Mouse (Mus musculus) lung, embryonic 14.5 days (tissue): ENCODE data around the gene Gm49322. TPM values are rescaled to one million over a fixed set of nuclear protein-coding genes. Genes with fewer than 3 reads are reported as not detected.

Experiments
- ATAC-seq: fragments of 200-750 bp; cut with Nextera tagmentation; 2 replicates; pipeline ENCODE4 v1.8.0; 2017; ENCODE audit warnings: mild to moderate bottlenecking, moderate TSS enrichment, moderate library complexity; ENCODE audit not compliant: insufficient read depth
- DNase-seq: peaks from one replicate; pipeline ENCODE4 v3.0.0-alpha.2; 2015
- H3K27ac ChIP-seq: fragments of 300-500 bp; sonication (generic); 2 replicates; pipeline ENCODE4 v1.5.1; 2014; ENCODE audit warnings: low read depth, mild to moderate bottlenecking, moderate library complexity
- H3K27me3 ChIP-seq: fragments of 300-500 bp; sonication (generic); 2 replicates; pipeline ENCODE4 v1.6.1; 2014; ENCODE audit warnings: low read length, control low read depth; ENCODE audit not compliant: insufficient read depth
- H3K36me3 ChIP-seq: fragments of 300-500 bp; sonication (generic); 2 replicates; pipeline ENCODE4 v1.6.1; 2014; ENCODE audit warnings: control low read depth; ENCODE audit not compliant: insufficient read depth
- H3K4me1 ChIP-seq: fragments of 300-500 bp; sonication (generic); 2 replicates; pipeline ENCODE4 v1.6.1; 2014; ENCODE audit warnings: antibody characterized with exemption, control low read depth; ENCODE audit not compliant: insufficient read depth
- H3K4me2 ChIP-seq: fragments of 300-500 bp; sonication (generic); 2 replicates; pipeline ENCODE4 v1.6.1; 2014; ENCODE audit warnings: mild to moderate bottlenecking
- H3K4me3 ChIP-seq: fragments of 300-500 bp; sonication (generic); 2 replicates; pipeline ENCODE4 v1.5.1; 2014; ENCODE audit warnings: low read depth, low read length
- H3K9ac ChIP-seq: fragments of 300-500 bp; sonication (generic); 2 replicates; pipeline ENCODE4 v1.6.1; 2014
- H3K9me3 ChIP-seq: fragments of 300-500 bp; sonication (generic); 2 replicates; pipeline ENCODE4 v1.6.1; 2016; ENCODE audit warnings: low read depth, low read length, control low read depth
- CTCF ChIP-seq: IDR thresholded peaks from 2 replicates; pipeline ENCODE4 v1.5.1; 2016; ENCODE audit warnings: antibody characterized with exemption, low read depth
- WGBS: fragments of 180-500 bp; shearing (Covaris S2); extraction: QIAGEN DNeasy Blood & Tissue Kit; methylation state at CpG from one replicate; pipeline ENCODE4 v1.1.7; 2014; 5-methylcytosine and 5-hydroxymethylcytosine counted together
- microRNA-seq: library from miRNA; unstranded; fragments of <30 nt; microRNA quantifications from one replicate; pipeline ENCODE4, GENCODE M21; 2016; ENCODE audit warnings: borderline number of aligned reads
- polyA plus RNA-seq: library from polyadenylated mRNA; unstranded; fragments of >200 nt; fragmentation: Nextera tagmentation; extraction: Ambion mirVana; gene quantifications from 2 replicates; pipeline ENCODE4 v1.2.1, GENCODE M21; 2014

The Gm49322 gene
- polyA plus RNA-seq, 1 experiment from 2014 or later = 3.1 TPM

DNA sequence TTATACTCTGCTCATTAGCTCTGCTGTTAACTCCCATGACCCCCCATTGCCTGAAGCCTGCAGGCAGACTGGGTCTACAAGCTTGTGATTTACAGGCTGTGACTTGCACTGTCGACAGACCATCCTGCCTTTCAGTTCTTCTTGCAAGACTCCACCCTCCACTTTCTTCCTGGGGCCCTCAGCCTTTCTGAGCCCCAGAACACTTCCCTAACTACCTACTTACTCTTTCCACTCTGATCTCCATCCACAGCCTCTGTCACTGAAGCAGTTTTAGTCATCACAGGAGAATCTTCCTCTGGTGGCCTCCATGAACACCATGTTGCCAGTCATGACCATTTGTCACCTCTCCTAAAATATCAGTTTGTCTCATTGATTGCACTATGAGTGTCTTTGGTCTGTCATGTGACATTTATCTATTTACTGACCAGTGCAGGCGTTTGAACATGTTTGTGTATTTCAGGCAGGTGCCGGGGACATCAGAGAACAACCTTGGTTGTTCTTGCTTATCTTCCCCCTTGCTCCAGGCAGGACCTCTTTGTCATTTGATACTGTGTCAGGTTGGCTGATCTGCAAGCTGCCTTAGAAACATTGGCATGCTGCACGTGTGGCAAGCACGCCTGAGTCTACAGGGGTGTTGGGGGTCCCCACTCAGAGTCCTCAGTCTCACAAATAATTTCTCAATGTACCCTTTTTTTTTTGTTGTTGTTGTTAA is 57.8 kb downstream of the Gm49322 start:
- no peak for DNase-seq
- no peak overlapping the region for H3K4me2 ChIP-seq
- no peaks in the 10 kb centered on the region for H3K9me3 ChIP-seq
- ATAC-seq = no peak
- H3K4me1 ChIP-seq = peaks cover 19% of the 10 kb centered on the region
- peak overlapping the region; percentile 83; the same call in 1 of the 2 replicates for H3K27ac ChIP-seq
- WGBS = 16% methylated on average over 5 of the region's 5 CpGs
- no peak overlapping the region for H3K4me3 ChIP-seq
- H3K36me3 ChIP-seq = peaks cover 35% of the 10 kb centered on the region
- no peak overlapping the region for H3K9ac ChIP-seq
- TF ChIP-seq CTCF = no peak
- H3K27me3 ChIP-seq = no peaks in the 10 kb centered on the region

DNA sequence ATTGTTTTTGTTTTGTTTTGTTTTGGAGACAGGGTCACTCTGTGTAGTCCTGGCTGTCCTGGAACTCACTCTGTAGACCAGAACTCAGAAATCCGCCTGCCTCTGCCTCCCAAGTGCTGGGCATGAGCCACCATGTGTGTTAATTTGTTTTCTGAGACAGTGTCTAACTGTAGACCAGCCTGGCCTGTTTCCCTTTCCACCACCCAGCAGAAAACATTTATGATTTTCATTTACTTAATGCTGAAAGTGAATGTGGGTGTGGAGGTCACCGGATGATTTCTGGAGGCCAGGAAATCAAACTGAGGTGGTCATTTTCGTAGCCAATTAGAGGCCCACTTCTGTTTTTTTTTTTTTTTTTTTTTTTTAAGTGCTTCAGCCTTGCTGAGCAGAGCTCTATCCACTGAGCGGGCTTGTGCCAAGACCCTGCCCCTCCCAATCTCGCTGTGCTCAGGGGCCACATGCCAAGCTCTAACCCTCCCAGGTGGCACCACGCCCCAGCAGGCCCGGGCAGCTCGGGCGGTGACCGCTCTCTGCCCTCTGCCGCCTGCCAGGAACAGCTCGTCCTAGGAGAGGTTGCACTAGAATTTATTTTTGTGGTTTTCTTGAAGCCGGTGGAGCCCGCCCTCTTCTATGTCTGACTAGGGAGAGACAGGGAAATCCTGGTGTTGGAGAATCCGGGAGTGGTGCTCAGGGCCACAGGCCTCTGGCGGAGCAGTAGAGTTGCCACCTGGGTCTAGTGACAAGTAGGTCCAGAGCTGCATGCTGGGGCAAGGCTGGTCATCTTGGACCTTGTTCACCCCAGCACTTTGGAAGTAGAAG is 58.6 kb downstream of the Gm49322 start:
- Histone ChIP-seq H3K27ac (peak overlapping the region; percentile 83), H3K4me1 (peaks cover 19% of the 10 kb centered on the region), H3K9me3 (no peaks in the 10 kb centered on the region), H3K4me2 (peak overlapping the region; percentile 51), H3K36me3 (peaks cover 43% of the 10 kb centered on the region), H3K9ac (peak overlapping the region; percentile 32), H3K4me3 (peak overlapping the region; percentile 3; the same call in 1 of the 2 replicates), H3K27me3 (no peaks in the 10 kb centered on the region)
- 18% methylated on average over 16 of the region's 16 CpGs for WGBS
- ATAC-seq (peak; percentile 59), DNase-seq (peak; percentile 67)
- no peak for TF ChIP-seq CTCF

DNA sequence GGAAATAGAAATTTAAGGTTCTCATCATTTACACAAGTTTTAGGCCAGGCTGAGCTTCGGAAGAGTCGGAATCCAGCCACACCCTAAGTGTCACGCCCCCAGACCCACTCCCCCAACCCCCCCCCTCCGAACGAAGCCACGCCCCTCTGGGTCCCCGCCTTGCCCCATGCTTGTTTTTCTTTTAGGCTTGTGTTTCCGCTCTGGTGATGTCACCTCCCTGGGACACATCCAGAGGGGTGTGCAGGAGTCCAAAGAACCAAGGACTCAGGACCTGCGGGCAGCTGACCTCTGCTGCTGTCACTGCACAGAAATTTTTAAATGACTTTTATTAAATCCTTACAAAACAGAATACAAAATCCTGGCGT is 59.2 kb downstream of the Gm49322 start:
- H3K9ac ChIP-seq = peak overlapping the region; percentile 32; the same call in 1 of the 2 replicates
- peak overlapping the region; percentile 83 for H3K27ac ChIP-seq
- ATAC-seq = peak; percentile 50
- H3K4me1 ChIP-seq = peaks cover 19% of the 10 kb centered on the region
- H3K4me3 ChIP-seq = peak overlapping the region; percentile 3; the same call in 1 of the 2 replicates
- peak; percentile 67 for DNase-seq
- H3K9me3 ChIP-seq = no peaks in the 10 kb centered on the region
- 13% methylated on average over 10 of the region's 10 CpGs for WGBS
- H3K27me3 ChIP-seq = no peaks in the 10 kb centered on the region
- H3K36me3 ChIP-seq = peaks cover 49% of the 10 kb centered on the region
- H3K4me2 ChIP-seq = peak overlapping the region; percentile 51
- TF ChIP-seq CTCF = no peak

Small RNA genes lying within 50 kb of the gene (microRNA-seq; reads per million reads assigned to microRNA genes)
- 0.95 reads per million for gene Mir6912

Other genes with a start within 250 kb of the Gm49322 start
- gene Plk5, start 249.6 kb upstream of the Gm49322 start, polyA plus RNA-seq = 0.61 and 0.77 TPM in 2 replicates
- gene Mex3d, start 218.4 kb upstream of the Gm49322 start, polyA plus RNA-seq = 7.4 and 8.6 TPM in 2 replicates
- gene Mbd3, start 206.5 kb upstream of the Gm49322 start, polyA plus RNA-seq = 224 and 268 TPM in 2 replicates
- gene Uqcr11, start 199.2 kb upstream of the Gm49322 start, polyA plus RNA-seq = 663 and 669 TPM in 2 replicates
- 148 and 175 TPM in 2 replicates for gene Tcf3, start 172.4 kb upstream of the Gm49322 start, polyA plus RNA-seq
- not detected in 2 replicates for gene Onecut3, start 111.2 kb upstream of the Gm49322 start, polyA plus RNA-seq
- gene Atp8b3, start 66.9 kb upstream of the Gm49322 start, polyA plus RNA-seq = 0.09 and 0.14 TPM in 2 replicates
- 27.8 and 34.5 TPM in 2 replicates for gene Rexo1, start 44.5 kb upstream of the Gm49322 start, polyA plus RNA-seq
- 9.5 and 11.8 TPM in 2 replicates for gene Klf16, start 28.7 kb upstream of the Gm49322 start, polyA plus RNA-seq
- 151 and 153 TPM in 2 replicates for gene Abhd17a, start 15.7 kb upstream of the Gm49322 start, polyA plus RNA-seq
- 90.5 and 92.8 TPM in 2 replicates for gene Scamp4, start 3.1 kb upstream of the Gm49322 start, polyA plus RNA-seq
- 8.7 and 10.1 TPM in 2 replicates for gene Adat3, start 3.1 kb upstream of the Gm49322 start, polyA plus RNA-seq
- 105 and 124 TPM in 2 replicates for gene Csnk1g2, start 16.8 kb downstream of the Gm49322 start, polyA plus RNA-seq
- 82.5 and 101 TPM in 2 replicates for gene Btbd2, start 51.0 kb downstream of the Gm49322 start, polyA plus RNA-seq
- 102 and 110 TPM in 2 replicates for gene Mknk2, start 72.1 kb downstream of the Gm49322 start, polyA plus RNA-seq
- gene Mob3a, start 96.0 kb downstream of the Gm49322 start, polyA plus RNA-seq = 35.1 and 40.3 TPM in 2 replicates
- gene Izumo4, start 96.2 kb downstream of the Gm49322 start, polyA plus RNA-seq = 6.7 and 7.3 TPM in 2 replicates
- gene Ap3d1, start 136.2 kb downstream of the Gm49322 start, polyA plus RNA-seq = 62.0 and 69.6 TPM in 2 replicates
- gene Dot1l, start 149.2 kb downstream of the Gm49322 start, polyA plus RNA-seq = 26.9 and 29.1 TPM in 2 replicates
- gene Sf3a2, start 192.2 kb downstream of the Gm49322 start, polyA plus RNA-seq = 97.2 and 98.4 TPM in 2 replicates
- gene Plekhj1, start 192.6 kb downstream of the Gm49322 start, polyA plus RNA-seq = 113 and 121 TPM in 2 replicates
- 0.11 and 0.14 TPM in 2 replicates for gene Amh, start 199.2 kb downstream of the Gm49322 start, polyA plus RNA-seq
- gene Jsrp1, start 207.5 kb downstream of the Gm49322 start, polyA plus RNA-seq = 0.93 and 0.97 TPM in 2 replicates
- 1,866 and 1,984 TPM in 2 replicates for gene Oaz1, start 220.6 kb downstream of the Gm49322 start, polyA plus RNA-seq
- gene Lingo3, start 238.0 kb downstream of the Gm49322 start, polyA plus RNA-seq = 0.05 and 0.17 TPM in 2 replicates
- gene Lsm7, start 249.2 kb downstream of the Gm49322 start, polyA plus RNA-seq = 334 and 337 TPM in 2 replicates
- gene Sppl2b, start 249.3 kb downstream of the Gm49322 start, polyA plus RNA-seq = 32.3 and 38.7 TPM in 2 replicates